Mouse (Mus musculus) forebrain, embryonic 14.5 days (tissue): Measurements from ENCODE around the gene Lhfpl2. TPM values are rescaled to one million over a fixed set of nuclear protein-coding genes. Genes with fewer than 3 reads are reported as not detected.

Source experiments
- ATAC-seq: fragments of 200-750 bp; cut with Nextera tagmentation; 2 replicates; pipeline ENCODE4 v1.8.0; 2017; ENCODE audit warnings: mild to moderate bottlenecking, moderate library complexity
- DNase-seq: peaks from one replicate; pipeline ENCODE4 v3.0.0-alpha.2; 2015; ENCODE audit warnings: low spot score
- H3K27ac ChIP-seq: fragments of 300-500 bp; sonication (generic); 2 replicates; pipeline ENCODE4 v1.5.1; 2014; ENCODE audit warnings: low read depth, mild to moderate bottlenecking, control low read depth, low read length, moderate library complexity
- H3K27me3 ChIP-seq: fragments of 300-500 bp; sonication (generic); replicated peaks from 2 replicates; pipeline ENCODE4 v1.6.1; 2014; ENCODE audit warnings: low read length, control low read depth, mixed read lengths; ENCODE audit not compliant: control insufficient read depth, insufficient read depth
- H3K36me3 ChIP-seq: fragments of 300-500 bp; sonication (generic); 2 replicates; pipeline ENCODE4 v1.6.1; 2014; ENCODE audit warnings: low read length, control low read depth; ENCODE audit not compliant: control insufficient read depth, insufficient read depth
- H3K4me1 ChIP-seq: fragments of 300-500 bp; sonication (generic); 2 replicates; pipeline ENCODE4 v1.6.1; 2014; ENCODE audit warnings: antibody characterized with exemption, low read length, control low read depth; ENCODE audit not compliant: control insufficient read depth, insufficient read depth
- H3K4me2 ChIP-seq: fragments of 300-500 bp; sonication (generic); 2 replicates; pipeline ENCODE4 v1.6.1; 2014; ENCODE audit warnings: mild to moderate bottlenecking, control low read depth, low read length
- H3K4me3 ChIP-seq: fragments of 300-500 bp; sonication (generic); 2 replicates; pipeline ENCODE4 v1.5.1; 2014; ENCODE audit warnings: low read depth, low read length, control low read depth
- H3K9ac ChIP-seq: fragments of 300-500 bp; sonication (generic); 2 replicates; pipeline ENCODE4 v1.6.1; 2014; ENCODE audit warnings: mild to moderate bottlenecking, low read length, control low read depth, moderate library complexity
- H3K9me3 ChIP-seq: fragments of 300-500 bp; sonication (generic); replicated peaks from 2 replicates; pipeline ENCODE4 v1.6.1; 2016; ENCODE audit warnings: low read length, control low read depth, mixed read lengths; ENCODE audit not compliant: control insufficient read depth
- WGBS: fragments of 180-500 bp; shearing (Covaris S2); extraction: QIAGEN DNeasy Blood & Tissue Kit; methylation state at CpG from one replicate; pipeline ENCODE4 v1.1.7; 2014; 5-methylcytosine and 5-hydroxymethylcytosine counted together
- polyA plus RNA-seq: library from polyadenylated mRNA; unstranded; fragments of >200 nt; fragmentation: Nextera tagmentation; extraction: Ambion mirVana; gene quantifications from 2 replicates; pipeline ENCODE4 v1.2.1, GENCODE M21; 2014

Lhfpl2 gene
- polyA plus RNA-seq, 1 experiment from 2014 or later: 9.7 TPM

GRCm38 (mm10) chr13:94180477-94181420, 123.2 kb downstream of the Lhfpl2 start:
- Histone ChIP-seq H3K27me3 (no peaks in the 10 kb centered on the region), H3K36me3 (no peaks in the 10 kb centered on the region), H3K9me3 (no peaks in the 10 kb centered on the region), H3K4me2 (no peak overlapping the region), H3K27ac (no peak overlapping the region), H3K4me1 (peaks cover 6% of the 10 kb centered on the region; the same call in 1 of the 2 replicates), H3K9ac (no peak overlapping the region), H3K4me3 (no peak overlapping the region)
- ATAC-seq (no peak), DNase-seq (no peak)
- WGBS: 92% methylated on average over 5 of the region's 5 CpGs

- H3K4me2 ChIP-seq: no peak overlapping the region
- no peak overlapping the region for H3K9ac ChIP-seq
- no peak overlapping the region for H3K4me3 ChIP-seq
- no peaks in the 10 kb centered on the region for H3K27me3 ChIP-seq
- no peaks in the 10 kb centered on the region for H3K9me3 ChIP-seq
- DNase-seq: no peak
- 79% methylated on average over 5 of the region's 5 CpGs for WGBS
- H3K27ac ChIP-seq: no peak overlapping the region
- no peaks in the 10 kb centered on the region for H3K36me3 ChIP-seq
- peaks cover 6% of the 10 kb centered on the region; the same call in 1 of the 2 replicates for H3K4me1 ChIP-seq
- no peak for ATAC-seq
Measured at GRCm38 (mm10) chr13:94182026-94182425, 124.4 kb downstream of the Lhfpl2 start.

- H3K4me3 ChIP-seq: no peak overlapping the region
- no peak overlapping the region for H3K4me2 ChIP-seq
- H3K27ac ChIP-seq: no peak overlapping the region
- peaks cover 6% of the 10 kb centered on the region; the same call in 1 of the 2 replicates for H3K4me1 ChIP-seq
- no peaks in the 10 kb centered on the region for H3K27me3 ChIP-seq
- H3K36me3 ChIP-seq: no peaks in the 10 kb centered on the region
- 86% methylated on average over 8 of the region's 8 CpGs for WGBS
- no peaks in the 10 kb centered on the region for H3K9me3 ChIP-seq
- H3K9ac ChIP-seq: no peak overlapping the region
- DNase-seq: no peak
- no peak for ATAC-seq
Measured at GRCm38 (mm10) chr13:94183372-94184021, 125.9 kb downstream of the Lhfpl2 start.

GRCm38 (mm10) chr13:94184726-94185456, 127.3 kb downstream of the Lhfpl2 start:
- no peak overlapping the region for H3K27ac ChIP-seq
- H3K4me1 ChIP-seq: peaks cover 6% of the 10 kb centered on the region; the same call in 1 of the 2 replicates
- no peak overlapping the region for H3K4me2 ChIP-seq
- WGBS: 86% methylated on average over 10 of the region's 10 CpGs
- no peak overlapping the region for H3K4me3 ChIP-seq
- H3K36me3 ChIP-seq: no peaks in the 10 kb centered on the region
- no peaks in the 10 kb centered on the region for H3K9me3 ChIP-seq
- H3K9ac ChIP-seq: no peak overlapping the region
- DNase-seq (no peak), ATAC-seq (no peak)
- no peaks in the 10 kb centered on the region for H3K27me3 ChIP-seq

- Histone ChIP-seq H3K9me3 (no peaks in the 10 kb centered on the region), H3K27me3 (no peaks in the 10 kb centered on the region), H3K27ac (no peak overlapping the region), H3K4me1 (peaks cover 6% of the 10 kb centered on the region; the same call in 1 of the 2 replicates), H3K4me2 (no peak overlapping the region), H3K9ac (no peak overlapping the region), H3K36me3 (no peaks in the 10 kb centered on the region), H3K4me3 (no peak overlapping the region)
- no peak for DNase-seq
- 85% methylated on average over 5 of the region's 6 CpGs for WGBS
- ATAC-seq: no peak
Measured at GRCm38 (mm10) chr13:94185631-94186030, 128.0 kb downstream of the Lhfpl2 start.

GRCm38 (mm10) chr13:94188200-94189086, 130.8 kb downstream of the Lhfpl2 start:
- Histone ChIP-seq H3K9ac (no peak overlapping the region), H3K4me2 (no peak overlapping the region), H3K36me3 (no peaks in the 10 kb centered on the region; the same call in 1 of the 2 replicates), H3K27ac (no peak overlapping the region), H3K27me3 (no peaks in the 10 kb centered on the region), H3K9me3 (no peaks in the 10 kb centered on the region), H3K4me1 (peaks cover 6% of the 10 kb centered on the region; the same call in 1 of the 2 replicates), H3K4me3 (no peak overlapping the region)
- ATAC-seq: peak; percentile 57
- WGBS: 6% methylated on average over 10 of the region's 10 CpGs
- peak; percentile 53 for DNase-seq

- no peak overlapping the region for H3K9ac ChIP-seq
- no peak for DNase-seq
- no peaks in the 10 kb centered on the region for H3K27me3 ChIP-seq
- H3K4me3 ChIP-seq: no peak overlapping the region
- H3K27ac ChIP-seq: no peak overlapping the region
- H3K36me3 ChIP-seq: peaks cover 2% of the 10 kb centered on the region; the same call in 1 of the 2 replicates
- H3K4me2 ChIP-seq: no peak overlapping the region
- ATAC-seq: no peak
- H3K9me3 ChIP-seq: no peaks in the 10 kb centered on the region
- peaks cover 6% of the 10 kb centered on the region; the same call in 1 of the 2 replicates for H3K4me1 ChIP-seq
- WGBS: 90% methylated on average over 1 of the region's 1 CpGs
Measured at GRCm38 (mm10) chr13:94190386-94190785, 132.8 kb downstream of the Lhfpl2 start.

GRCm38 (mm10) chr13:94193227-94193626, 135.6 kb downstream of the Lhfpl2 start:
- no peak overlapping the region for H3K27ac ChIP-seq
- no peaks in the 10 kb centered on the region for H3K9me3 ChIP-seq
- H3K4me3 ChIP-seq: no peak overlapping the region
- H3K4me2 ChIP-seq: no peak overlapping the region
- peaks cover 2% of the 10 kb centered on the region; the same call in 1 of the 2 replicates for H3K36me3 ChIP-seq
- H3K9ac ChIP-seq: no peak overlapping the region
- peaks cover 4% of the 10 kb centered on the region; the same call in 1 of the 2 replicates for H3K4me1 ChIP-seq
- DNase-seq (no peak), ATAC-seq (no peak)
- 95% methylated on average over 4 of the region's 4 CpGs for WGBS
- no peaks in the 10 kb centered on the region for H3K27me3 ChIP-seq
